Mouse (Mus musculus) heart, embryonic 16.5 days (tissue): ENCODE results near the gene Gclc. TPM values are rescaled to one million over a fixed set of nuclear protein-coding genes. Genes with fewer than 3 reads are reported as not detected.
"Not testable (repeated sequence)": the region's sequence is repeated elsewhere in the genome, so short reads cannot be mapped to it uniquely, and the experiment has no call there.

ENCODE experiments used
- ATAC-seq: fragments of 200-750 bp; cut with Nextera tagmentation; replicated peaks from 2 replicates; pipeline ENCODE4 v1.8.0; 2017; ENCODE audit warnings: moderate number of reproducible peaks; ENCODE audit not compliant: insufficient read depth, low FRiP score; ENCODE audit errors: extremely low read depth
- H3K27ac ChIP-seq: fragments of 300-500 bp; sonication (generic); 2 replicates; pipeline ENCODE4 v1.5.1; 2014; ENCODE audit warnings: mild to moderate bottlenecking, low read length, control low read depth, moderate library complexity
- H3K27me3 ChIP-seq: fragments of 300-500 bp; sonication (generic); 2 replicates; pipeline ENCODE4 v1.6.1; 2014; ENCODE audit warnings: low read length, mixed read lengths; ENCODE audit not compliant: control insufficient read depth, insufficient read depth
- H3K36me3 ChIP-seq: fragments of 300-500 bp; sonication (generic); 2 replicates; pipeline ENCODE4 v1.6.1; 2014; ENCODE audit not compliant: control insufficient read depth, insufficient read depth
- H3K4me1 ChIP-seq: fragments of 300-500 bp; sonication (generic); 2 replicates; pipeline ENCODE4 v1.6.1; 2014; ENCODE audit warnings: low read length, mixed read lengths; ENCODE audit not compliant: control insufficient read depth, insufficient read depth
- H3K4me2 ChIP-seq: fragments of 300-500 bp; sonication (generic); 2 replicates; pipeline ENCODE4 v1.6.1; 2014; ENCODE audit warnings: low read depth, mild to moderate bottlenecking, control low read depth, low read length
- H3K4me3 ChIP-seq: fragments of 300-500 bp; sonication (generic); 2 replicates; pipeline ENCODE4 v1.5.1; 2014; ENCODE audit warnings: mild to moderate bottlenecking, control low read depth, low read length
- H3K9ac ChIP-seq: fragments of 300-500 bp; sonication (generic); 2 replicates; pipeline ENCODE4 v1.6.1; 2014; ENCODE audit warnings: low read length, control low read depth
- H3K9me3 ChIP-seq: fragments of 300-500 bp; sonication (generic); replicated peaks from 2 replicates; pipeline ENCODE4 v1.6.1; 2016; ENCODE audit warnings: low read length; ENCODE audit not compliant: control insufficient read depth
- WGBS: fragments of 180-500 bp; shearing (Covaris S2); extraction: QIAGEN DNeasy Blood & Tissue Kit; methylation state at CpG from one replicate; pipeline ENCODE4 v1.1.7; 2014; 5-methylcytosine and 5-hydroxymethylcytosine counted together
- polyA plus RNA-seq: library from polyadenylated mRNA; unstranded; fragments of >200 nt; fragmentation: Nextera tagmentation; extraction: Ambion mirVana; gene quantifications from 2 replicates; pipeline ENCODE4 v1.2.1, GENCODE M21; 2015

Gene Gclc
- polyA plus RNA-seq, 1 experiment from 2014 or later: 6.6 TPM

- WGBS: 43% methylated on average over 6 of the region's 6 CpGs
- H3K4me1 ChIP-seq: 0 out of 2 replicates have a peak, but pooled peaks cover 3% of the 10 kb centered on the region
- no peaks in the 10 kb centered on the region for H3K27me3 ChIP-seq
- no peaks in the 10 kb centered on the region for H3K9me3 ChIP-seq
- no peak for ATAC-seq
- H3K9ac ChIP-seq: no peak overlapping the region
- H3K4me2 ChIP-seq: no peak overlapping the region
- H3K36me3 ChIP-seq: no peaks in the 10 kb centered on the region
- H3K4me3 ChIP-seq: no peak overlapping the region
- no peak overlapping the region for H3K27ac ChIP-seq
Measured at GRCm38 (mm10) chr9:77737298-77738041, 16.9 kb upstream of the Gclc start.

GRCm38 (mm10) chr9:77741452-77741851 is 12.9 kb upstream of the Gclc start:
- no peak overlapping the region for H3K9ac ChIP-seq
- ATAC-seq: no peak
- H3K4me3 ChIP-seq: no peak overlapping the region
- no peak overlapping the region for H3K27ac ChIP-seq
- WGBS: 43% methylated on average over 1 of the region's 1 CpGs
- 0 out of 2 replicates have a peak, but pooled peaks cover 3% of the 10 kb centered on the region for H3K4me1 ChIP-seq
- no peaks in the 10 kb centered on the region for H3K36me3 ChIP-seq
- H3K27me3 ChIP-seq: no peaks in the 10 kb centered on the region
- H3K9me3 ChIP-seq: no peaks in the 10 kb centered on the region
- no peak overlapping the region for H3K4me2 ChIP-seq

GRCm38 (mm10) chr9:77744798-77745197 is 9.5 kb upstream of the Gclc start:
- no peak overlapping the region for H3K4me2 ChIP-seq
- no peak for ATAC-seq
- H3K36me3 ChIP-seq: no peaks in the 10 kb centered on the region
- no peak overlapping the region for H3K9ac ChIP-seq
- no peak overlapping the region for H3K4me3 ChIP-seq
- 38% methylated on average over 3 of the region's 3 CpGs for WGBS
- H3K9me3 ChIP-seq: no peaks in the 10 kb centered on the region
- H3K27ac ChIP-seq: no peak overlapping the region
- no peaks in the 10 kb centered on the region for H3K27me3 ChIP-seq
- 0 out of 2 replicates have a peak, but pooled peaks cover 3% of the 10 kb centered on the region for H3K4me1 ChIP-seq

GRCm38 (mm10) chr9:77746315-77746714 is 8.0 kb upstream of the Gclc start:
- H3K27me3 ChIP-seq: no peaks in the 10 kb centered on the region
- H3K27ac ChIP-seq: no peak overlapping the region
- H3K9ac ChIP-seq: no peak overlapping the region
- ATAC-seq: no peak
- no peak overlapping the region for H3K4me3 ChIP-seq
- WGBS: 41% methylated on average over 2 of the region's 2 CpGs
- no peaks in the 10 kb centered on the region for H3K9me3 ChIP-seq
- peaks cover 6% of the 10 kb centered on the region for H3K4me1 ChIP-seq
- H3K36me3 ChIP-seq: no peaks in the 10 kb centered on the region
- H3K4me2 ChIP-seq: no peak overlapping the region

GRCm38 (mm10) chr9:77748292-77748691 is 6.0 kb upstream of the Gclc start:
- not testable (repeated sequence) for H3K27me3 ChIP-seq, H3K4me1 ChIP-seq, H3K9ac ChIP-seq, H3K9me3 ChIP-seq, H3K36me3 ChIP-seq, H3K27ac ChIP-seq, H3K4me2 ChIP-seq, H3K4me3 ChIP-seq, ATAC-seq
- WGBS: 89% methylated on average over 1 of the region's 1 CpGs

- no peaks in the 10 kb centered on the region for H3K36me3 ChIP-seq
- peak overlapping the region; percentile 86 for H3K27ac ChIP-seq
- H3K4me2 ChIP-seq: peak overlapping the region; percentile 75
- peak overlapping the region; percentile 84 for H3K9ac ChIP-seq
- ATAC-seq: peak; percentile 86
- H3K27me3 ChIP-seq: no peaks in the 10 kb centered on the region
- H3K9me3 ChIP-seq: no peaks in the 10 kb centered on the region
- H3K4me1 ChIP-seq: peaks cover 9% of the 10 kb centered on the region
- under 1% methylated on average over 76 of the region's 79 CpGs for WGBS
- peak overlapping the region; percentile 73 for H3K4me3 ChIP-seq
Measured at GRCm38 (mm10) chr9:77750133-77751060, 3.9 kb upstream of the Gclc start.

GRCm38 (mm10) chr9:77751091-77751521 is 3.2 kb upstream of the Gclc start:
- Histone ChIP-seq H3K4me1 (peaks cover 15% of the 10 kb centered on the region), H3K27me3 (no peaks in the 10 kb centered on the region), H3K9me3 (no peaks in the 10 kb centered on the region), H3K27ac (peak overlapping the region; percentile 86), H3K4me2 (peak overlapping the region; percentile 75), H3K36me3 (no peaks in the 10 kb centered on the region), H3K4me3 (peak overlapping the region; percentile 73), H3K9ac (peak overlapping the region; percentile 84)
- under 1% methylated on average over 12 of the region's 12 CpGs for WGBS
- no peak for ATAC-seq

- Histone ChIP-seq H3K4me1 (peaks cover 20% of the 10 kb centered on the region), H3K4me3 (peak overlapping the region; percentile 88), H3K27me3 (no peaks in the 10 kb centered on the region), H3K9ac (peak overlapping the region; percentile 87), H3K4me2 (peak overlapping the region; percentile 93), H3K9me3 (no peaks in the 10 kb centered on the region), H3K27ac (peak overlapping the region; percentile 83), H3K36me3 (no peaks in the 10 kb centered on the region)
- under 1% methylated on average over 57 of the region's 57 CpGs for WGBS
- peak; percentile 74 for ATAC-seq
Measured at GRCm38 (mm10) chr9:77754728-77755402, 530 bp downstream of the Gclc start.
